Mouse (Mus musculus) erythroblast, embryonic 14.5 days (primary cell): ENCODE data around the gene Lamc1.

ENCODE experiments used
- GATA1 ChIP-seq: IDR thresholded peaks from 2 replicates; pipeline ENCODE4 v1.6.1; 2012; ENCODE audit warnings: low read length, inconsistent platforms, mixed read lengths
- TAL1 ChIP-seq: IDR thresholded peaks from 3 replicates; pipeline ENCODE4 v1.6.1; 2012; ENCODE audit warnings: low read length, inconsistent platforms, mixed read lengths

DNA sequence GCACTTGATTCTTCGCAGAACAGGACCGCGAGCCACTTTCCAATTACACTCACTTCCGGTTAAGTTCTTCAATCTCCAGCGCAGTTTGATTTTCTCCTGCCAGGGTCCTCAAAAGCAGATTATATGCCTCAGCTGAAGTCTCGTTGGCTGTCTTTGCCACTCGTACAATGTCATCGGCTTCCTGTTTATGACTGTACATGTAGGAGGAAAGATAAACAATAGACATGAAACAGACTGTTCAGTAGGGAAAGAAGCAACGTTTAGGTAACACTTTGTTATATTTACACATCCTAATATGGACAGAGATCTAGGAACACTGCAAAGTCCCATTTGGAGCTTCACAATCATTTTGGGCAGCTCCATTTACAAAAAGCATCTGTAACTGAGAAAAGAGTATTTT lies 100.9 kb downstream of the Lamc1 start:
- TF ChIP-seq TAL1: no peak
- TF ChIP-seq GATA1: no peak
